Mouse (Mus musculus) heart, embryonic 11.5 days (tissue): ENCODE measurements around the gene Dennd1a. TPM values are rescaled to one million over a fixed set of nuclear protein-coding genes. Genes with fewer than 3 reads are reported as not detected.

Experiments
- ATAC-seq: fragments of 200-750 bp; cut with Nextera tagmentation; replicated peaks from 2 replicates; pipeline ENCODE4 v1.8.0; 2017; ENCODE audit warnings: moderate library complexity; ENCODE audit not compliant: insufficient number of reproducible peaks, low FRiP score, low TSS enrichment
- H3K27ac ChIP-seq: fragments of 300-500 bp; sonication (generic); 2 replicates; pipeline ENCODE4 v1.5.1; 2014; ENCODE audit warnings: mild to moderate bottlenecking, low read depth, low read length
- H3K27me3 ChIP-seq: fragments of 300-500 bp; sonication (generic); 2 replicates; pipeline ENCODE4 v1.6.1; 2014; ENCODE audit warnings: mild to moderate bottlenecking, low read length, mixed read lengths; ENCODE audit not compliant: control insufficient read depth, insufficient read depth
- H3K36me3 ChIP-seq: fragments of 300-500 bp; sonication (generic); 2 replicates; pipeline ENCODE4 v1.6.1; 2014; ENCODE audit warnings: mild to moderate bottlenecking, low read length, moderate library complexity, mixed read lengths; ENCODE audit not compliant: control insufficient read depth, insufficient read depth
- H3K4me1 ChIP-seq: fragments of 300-500 bp; sonication (generic); 2 replicates; pipeline ENCODE4 v1.6.1; 2014; ENCODE audit warnings: low read length; ENCODE audit not compliant: control insufficient read depth, insufficient read depth
- H3K4me2 ChIP-seq: fragments of 300-500 bp; sonication (generic); 2 replicates; pipeline ENCODE4 v1.6.1; 2014; ENCODE audit warnings: mild to moderate bottlenecking, moderate library complexity
- H3K4me3 ChIP-seq: fragments of 300-500 bp; sonication (generic); 2 replicates; pipeline ENCODE4 v1.5.1; 2014; ENCODE audit warnings: low read depth, low read length
- H3K9ac ChIP-seq: fragments of 300-500 bp; sonication (generic); 2 replicates; pipeline ENCODE4 v1.6.1; 2014; ENCODE audit warnings: mild to moderate bottlenecking, low read depth, low read length, moderate library complexity
- H3K9me3 ChIP-seq: fragments of 300-500 bp; sonication (generic); replicated peaks from 2 replicates; pipeline ENCODE4 v1.6.1; 2016; ENCODE audit warnings: low read length; ENCODE audit not compliant: control insufficient read depth
- WGBS: fragments of 180-500 bp; shearing (Covaris S2); extraction: QIAGEN DNeasy Blood & Tissue Kit; methylation state at CpG from one replicate; pipeline ENCODE4 v1.1.7; 2014; ENCODE audit not compliant: insufficient replicate concordance; 5-methylcytosine and 5-hydroxymethylcytosine counted together
- polyA plus RNA-seq: library from polyadenylated mRNA; unstranded; fragments of >200 nt; fragmentation: Nextera tagmentation; extraction: Ambion mirVana; gene quantifications from 2 replicates; pipeline ENCODE4 v1.2.1, GENCODE M21; 2014

Dennd1a gene
- polyA plus RNA-seq, 1 experiment from 2014 or later, result 9.6 TPM

DNA sequence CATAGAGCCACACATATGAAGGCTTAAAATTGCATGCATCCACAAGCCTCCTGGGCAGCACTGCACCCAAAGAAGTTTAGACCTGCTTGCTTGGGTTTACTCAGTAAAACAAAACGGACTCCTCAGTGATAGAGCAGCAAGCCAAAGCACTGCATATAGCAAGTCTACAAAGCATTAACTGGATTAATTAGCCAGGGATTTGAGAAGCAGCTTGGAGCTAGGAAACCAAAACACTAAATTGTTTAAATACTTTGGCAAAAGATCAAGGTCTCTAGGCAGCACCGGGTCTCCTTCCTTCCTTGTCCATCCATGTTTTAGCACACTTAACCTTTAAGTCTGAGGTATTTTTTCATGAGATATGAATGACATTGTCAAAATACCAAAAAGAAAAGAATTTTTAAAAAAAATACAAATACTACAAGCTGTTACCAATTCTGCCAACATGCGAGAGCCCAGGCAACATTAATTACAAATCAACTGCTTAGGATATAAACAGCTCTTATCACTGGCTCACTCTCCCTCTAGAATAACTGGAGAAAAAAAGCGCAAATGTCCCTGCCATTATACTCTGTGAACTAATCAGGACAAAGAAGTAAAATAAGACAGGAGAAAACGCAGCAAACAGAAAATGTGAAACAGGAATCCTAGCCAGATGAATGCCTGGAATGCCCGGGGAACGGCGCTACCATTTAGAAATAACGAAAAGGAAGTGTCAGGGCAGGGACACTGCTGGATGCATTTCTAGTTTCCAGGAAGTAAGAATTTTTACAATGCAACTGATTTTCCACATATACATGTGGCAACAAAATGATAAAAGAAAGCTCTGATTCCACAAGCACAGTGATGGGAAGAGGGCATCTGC, 90.8 kb downstream of the Dennd1a start:
- Histone ChIP-seq H3K9ac (no peak overlapping the region), H3K4me3 (no peak overlapping the region), H3K36me3 (no peaks in the 10 kb centered on the region), H3K27me3 (no peaks in the 10 kb centered on the region), H3K9me3 (no peaks in the 10 kb centered on the region), H3K4me2 (peak overlapping the region; percentile 0), H3K4me1 (no peaks in the 10 kb centered on the region), H3K27ac (no peak overlapping the region)
- 48% methylated on average over 9 of the region's 9 CpGs for WGBS
- no peak for ATAC-seq

DNA sequence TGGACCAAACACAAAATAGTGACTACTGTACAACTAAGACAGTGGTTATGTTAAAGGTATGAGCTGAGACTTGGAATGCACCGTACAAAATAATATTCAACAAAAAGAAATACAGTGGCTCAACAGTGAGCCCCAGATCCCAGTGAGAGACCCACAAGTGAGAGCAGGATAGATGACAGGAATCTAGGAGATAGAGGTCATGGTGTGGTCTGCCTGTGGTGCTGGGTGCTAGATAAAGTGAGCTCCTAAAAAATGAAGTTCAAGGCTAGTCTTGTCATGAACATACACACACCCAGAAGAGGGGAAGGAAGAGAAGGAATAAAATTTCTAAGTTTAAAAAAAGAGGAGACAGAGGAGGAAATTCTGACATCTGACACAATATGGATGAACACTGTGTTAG, 95.2 kb downstream of the Dennd1a start:
- Histone ChIP-seq H3K9me3 (no peaks in the 10 kb centered on the region), H3K4me3 (no peak overlapping the region), H3K27ac (no peak overlapping the region), H3K4me2 (no peak overlapping the region), H3K27me3 (no peaks in the 10 kb centered on the region), H3K4me1 (no peaks in the 10 kb centered on the region), H3K36me3 (no peaks in the 10 kb centered on the region), H3K9ac (no peak overlapping the region)
- ATAC-seq, result no peak
- 89% methylated on average over 1 of the region's 1 CpGs for WGBS

DNA sequence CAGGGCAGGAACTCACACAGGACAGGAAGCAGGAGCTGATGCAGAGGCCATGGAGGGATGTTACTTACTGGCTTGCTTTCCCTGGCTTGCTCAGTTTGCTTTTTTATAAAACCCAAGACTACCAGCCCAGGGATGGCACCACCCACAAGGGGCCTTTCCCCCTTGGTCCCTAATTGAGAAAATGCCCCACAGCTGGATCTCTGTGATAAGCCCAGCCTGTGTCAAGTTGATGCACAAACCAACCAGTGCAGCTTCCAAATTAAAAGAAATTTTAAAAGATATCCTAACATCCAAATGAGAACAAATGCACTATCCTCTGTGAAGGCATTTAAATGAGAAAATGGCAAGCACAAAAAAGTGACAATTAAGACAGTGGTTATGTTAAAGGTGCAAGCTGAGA, 95.6 kb downstream of the Dennd1a start:
- Histone ChIP-seq H3K9ac (no peak overlapping the region), H3K27me3 (no peaks in the 10 kb centered on the region), H3K4me3 (no peak overlapping the region), H3K36me3 (no peaks in the 10 kb centered on the region), H3K9me3 (no peaks in the 10 kb centered on the region), H3K27ac (no peak overlapping the region), H3K4me2 (no peak overlapping the region), H3K4me1 (no peaks in the 10 kb centered on the region)
- ATAC-seq, result no peak

DNA sequence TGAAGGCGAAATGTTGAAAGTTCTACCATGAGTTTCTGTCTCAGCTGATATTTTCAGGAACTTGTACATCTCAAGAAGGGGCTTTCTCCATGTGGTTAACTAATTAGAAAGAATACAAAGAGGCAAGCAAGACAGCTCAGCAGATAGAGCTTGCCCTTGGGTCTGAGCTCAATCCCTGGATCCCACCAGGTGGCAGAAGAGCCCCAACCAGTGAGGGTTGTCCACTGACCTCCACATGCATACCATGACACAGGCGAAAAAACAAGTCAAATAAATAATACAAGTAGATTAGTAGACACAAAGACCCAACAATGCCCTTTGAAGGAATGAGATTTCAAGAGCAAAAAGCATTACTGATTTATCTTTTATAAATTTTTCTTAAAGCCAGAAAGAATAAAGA, 100.8 kb downstream of the Dennd1a start:
- H3K4me1 ChIP-seq, result no peaks in the 10 kb centered on the region
- WGBS, result 76% methylated on average over 2 of the region's 2 CpGs
- no peaks in the 10 kb centered on the region for H3K9me3 ChIP-seq
- H3K9ac ChIP-seq, result no peak overlapping the region
- no peak overlapping the region for H3K4me2 ChIP-seq
- H3K4me3 ChIP-seq, result no peak overlapping the region
- no peaks in the 10 kb centered on the region for H3K27me3 ChIP-seq
- no peak overlapping the region for H3K27ac ChIP-seq
- H3K36me3 ChIP-seq, result no peaks in the 10 kb centered on the region
- no peak for ATAC-seq

DNA sequence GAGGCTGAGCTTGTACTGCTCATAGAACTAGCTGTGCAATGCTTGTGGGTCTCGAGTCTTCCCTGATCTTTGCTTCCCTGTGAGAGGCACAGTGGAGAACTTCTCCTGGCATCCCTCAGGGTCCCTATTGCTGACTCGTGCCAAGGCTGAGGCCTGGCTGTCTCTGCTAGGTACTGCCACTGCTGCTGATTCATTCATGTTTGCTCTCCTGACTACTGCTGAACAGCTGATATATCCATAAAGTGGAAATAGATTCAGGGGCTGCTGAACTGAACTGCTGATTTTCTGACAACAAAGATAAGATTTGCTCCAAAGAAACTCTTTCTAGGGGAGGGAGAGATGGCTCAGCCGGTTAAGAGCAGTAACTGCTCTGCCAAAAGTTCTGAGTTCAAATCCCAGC, 102.2 kb downstream of the Dennd1a start:
- H3K9ac ChIP-seq, result no peak overlapping the region
- H3K27me3 ChIP-seq, result no peaks in the 10 kb centered on the region

DNA sequence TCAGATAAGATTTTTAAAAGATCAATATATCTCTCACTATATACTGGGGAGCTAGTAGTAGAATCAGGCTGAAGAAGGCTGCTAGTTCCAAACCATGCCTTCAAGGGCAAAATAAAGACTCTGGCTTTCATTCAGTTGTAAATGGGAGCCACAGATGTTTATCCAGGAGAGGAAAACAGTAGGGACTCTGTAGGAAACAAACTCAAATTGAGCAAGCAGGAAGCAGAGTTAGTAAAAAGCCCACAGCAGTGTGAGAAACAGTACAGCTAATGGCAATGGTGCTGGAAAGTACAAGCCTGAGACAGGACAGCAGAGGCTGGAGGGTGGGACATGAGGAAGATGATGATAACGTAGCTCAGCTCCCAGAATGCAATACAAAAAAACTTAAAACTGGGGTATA, 103.3 kb downstream of the Dennd1a start:
- Histone ChIP-seq H3K27ac (no peak overlapping the region), H3K4me2 (no peak overlapping the region), H3K9ac (no peak overlapping the region), H3K4me1 (no peaks in the 10 kb centered on the region), H3K27me3 (no peaks in the 10 kb centered on the region), H3K4me3 (no peak overlapping the region), H3K9me3 (no peaks in the 10 kb centered on the region), H3K36me3 (no peaks in the 10 kb centered on the region)
- 69% methylated on average over 1 of the region's 1 CpGs for WGBS
- ATAC-seq, result no peak

More for the DNA sequence above, 102.2 kb downstream of the Dennd1a start:
- H3K27ac ChIP-seq, result no peak overlapping the region
- no peaks in the 10 kb centered on the region for H3K9me3 ChIP-seq
- no peaks in the 10 kb centered on the region for H3K36me3 ChIP-seq
- WGBS, result 74% methylated on average over 3 of the region's 3 CpGs
- no peak for ATAC-seq
- H3K4me2 ChIP-seq, result no peak overlapping the region
- H3K4me1 ChIP-seq, result no peaks in the 10 kb centered on the region
- no peak overlapping the region for H3K4me3 ChIP-seq

DNA sequence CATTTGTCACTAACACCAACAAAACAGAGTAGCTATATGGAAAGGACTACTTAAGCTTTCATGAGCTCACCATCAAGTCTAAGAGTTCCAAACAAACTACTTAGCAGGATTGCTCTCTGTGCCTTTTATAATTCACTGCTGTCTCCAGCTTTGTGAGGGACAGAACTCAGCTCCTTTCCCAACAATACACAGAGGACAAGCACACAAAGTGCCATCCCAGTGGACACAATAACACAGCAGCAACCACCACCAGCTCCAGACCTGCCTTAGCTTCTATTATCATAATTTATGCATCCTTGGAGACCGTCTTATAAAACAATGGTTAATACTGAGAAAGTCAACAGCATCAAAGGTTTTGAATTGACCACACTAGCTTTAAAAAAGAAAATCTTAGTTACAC, 104.9 kb downstream of the Dennd1a start:
- WGBS, result 75% methylated on average over 1 of the region's 1 CpGs
- Histone ChIP-seq H3K9ac (no peak overlapping the region), H3K4me1 (peaks cover 3% of the 10 kb centered on the region; the same call in 1 of the 2 replicates), H3K9me3 (no peaks in the 10 kb centered on the region), H3K27ac (no peak overlapping the region), H3K4me3 (no peak overlapping the region), H3K4me2 (no peak overlapping the region), H3K36me3 (no peaks in the 10 kb centered on the region), H3K27me3 (no peaks in the 10 kb centered on the region)
- ATAC-seq, result no peak

DNA sequence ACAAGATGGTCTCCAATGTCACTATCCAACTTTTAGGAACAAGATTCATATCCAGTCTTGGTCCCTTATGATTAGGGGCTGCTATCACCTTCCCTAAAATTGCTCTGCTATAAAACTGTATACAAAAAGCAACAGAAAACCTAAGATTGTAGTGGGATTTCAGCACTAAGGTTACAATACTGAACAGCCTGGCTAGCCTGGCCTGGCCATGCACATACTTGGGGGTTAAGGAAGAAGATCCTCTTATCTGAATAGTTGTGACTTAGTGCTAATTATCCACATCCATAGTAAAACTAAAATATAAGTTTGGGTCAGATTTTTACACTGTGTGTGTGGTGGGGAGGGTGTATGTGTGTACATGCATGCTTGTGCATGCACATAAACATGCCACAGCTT, 109.6 kb downstream of the Dennd1a start:
- Histone ChIP-seq H3K27ac (no peak overlapping the region), H3K27me3 (no peaks in the 10 kb centered on the region), H3K9ac (no peak overlapping the region), H3K4me2 (no peak overlapping the region), H3K4me1 (peaks cover 8% of the 10 kb centered on the region; the same call in 1 of the 2 replicates), H3K4me3 (no peak overlapping the region), H3K36me3 (no peaks in the 10 kb centered on the region), H3K9me3 (no peaks in the 10 kb centered on the region)
- no peak for ATAC-seq
